Mouse (Mus musculus) cerebellum, adult 9-11 months (tissue): ENCODE data around the gene 4930555G01Rik.
"Not testable (repeated sequence)": the region's sequence is repeated elsewhere in the genome, so short reads cannot be mapped to it uniquely, and the experiment has no call there.

Experiments used
- DNase-seq: peaks from one replicate; pipeline ENCODE4 v3.0.0; 2022

Gene 4930555G01Rik

GRCm38 (mm10) chr14:5050329-5050728 is at the start of gene 4930555G01Rik:
Gene 4930555G01Rik (plus strand): TSS chr14:5050629.
- not testable (repeated sequence) for DNase-seq

- not testable (repeated sequence) for DNase-seq
Measured at GRCm38 (mm10) chr14:5015591-5015990, 34.8 kb upstream of the 4930555G01Rik start, which contains the start of gene Gm3298. Gene Gm3298 (plus strand): TSS chr14:5015891.

GRCm38 (mm10) chr14:5070611-5071490 is 20.4 kb downstream of the 4930555G01Rik start, which contains the start of gene Gm8281:
Gene Gm8281 (plus strand): TSS chr14:5071040.
- DNase-seq: not testable (repeated sequence)
